Mouse (Mus musculus): ENCODE data around the gene Gm7534.
"Not testable (repeated sequence)": the region's sequence is repeated elsewhere in the genome, so short reads cannot be mapped to it uniquely, and the experiment has no call there.

The Gm7534 gene

DNA sequence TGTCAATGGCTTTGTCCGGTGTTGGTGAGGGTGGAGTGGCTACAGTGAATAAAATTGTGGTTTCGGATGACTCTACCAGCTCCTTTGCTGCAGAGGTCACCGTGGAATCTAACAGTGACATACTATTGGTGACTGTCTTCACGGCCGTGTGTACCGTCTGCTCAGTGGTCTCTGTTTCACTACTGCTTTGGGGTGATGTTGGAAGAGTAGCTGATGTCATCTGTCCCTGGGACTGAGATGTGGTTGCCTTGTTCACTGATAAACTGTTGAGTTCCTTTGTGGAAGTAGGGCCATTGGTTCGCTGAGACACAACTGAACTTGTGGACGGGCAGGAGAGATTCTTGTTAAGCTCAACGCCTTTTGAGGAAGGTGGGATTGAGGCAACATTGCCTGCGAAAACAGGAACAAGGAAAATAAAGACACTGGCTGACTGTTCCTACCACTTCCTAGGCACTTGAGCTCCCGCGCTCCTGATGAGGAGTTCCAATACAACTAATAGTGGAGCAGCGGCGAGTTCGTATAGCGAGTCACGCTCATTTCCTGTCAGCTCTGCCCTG, 614 bp upstream of the Gm7534 start:
- DNase-seq (ENCODE audit: low spot score) = no peak

- no peak for DNase-seq (ENCODE audit: low spot score)
Measured at GRCm38 (mm10) chr4:134199371-134199770, 3.4 kb downstream of the Gm7534 start.

DNA sequence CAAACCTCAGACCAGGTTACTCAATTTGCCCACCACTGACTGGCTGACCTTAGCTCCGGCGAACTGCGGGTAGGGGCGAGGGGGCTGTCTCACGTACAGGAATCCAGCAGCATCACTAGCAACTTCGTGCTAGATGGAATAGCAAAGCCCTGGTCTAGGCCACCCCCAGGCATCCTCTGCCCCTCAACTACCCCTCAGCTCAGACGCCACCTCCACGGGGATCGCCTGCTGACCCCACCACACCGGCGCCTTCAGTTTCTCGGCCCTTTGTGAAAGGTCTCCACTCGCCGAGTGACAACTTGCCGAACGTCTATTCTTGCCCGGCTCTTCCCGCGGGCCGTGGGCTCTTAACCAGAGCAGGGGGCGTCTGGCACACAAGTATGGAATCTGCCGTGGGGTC, 16.5 kb downstream of the Gm7534 start:
- no peak for DNase-seq (ENCODE audit: low spot score)

DNA sequence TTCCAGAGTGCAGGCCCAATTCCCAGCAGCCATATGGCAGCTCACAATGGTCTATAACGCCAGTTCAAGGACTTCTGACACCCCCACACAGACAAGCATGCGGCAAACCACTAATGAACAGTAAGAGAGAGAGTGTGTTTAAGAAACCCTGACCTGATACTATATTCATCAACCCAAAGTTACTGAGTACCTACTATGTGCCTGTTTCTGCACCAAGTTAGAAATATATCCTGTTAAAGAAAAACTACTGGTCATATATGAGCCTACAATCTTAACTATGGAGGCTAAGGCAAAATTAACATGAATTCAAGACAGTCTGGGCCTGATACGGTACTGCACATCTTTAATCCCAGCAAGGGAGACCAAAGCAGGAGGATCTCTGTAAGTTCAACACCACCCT, 17.2 kb downstream of the Gm7534 start:
- DNase-seq (ENCODE audit: low spot score) = no peak

GRCm38 (mm10) chr4:134183711-134184110, 19.1 kb downstream of the Gm7534 start:
- DNase-seq (ENCODE audit: low spot score) = no peak

GRCm38 (mm10) chr4:134181825-134182224, 21.0 kb downstream of the Gm7534 start:
- DNase-seq (ENCODE audit: low spot score) = no peak

GRCm38 (mm10) chr4:134181112-134181511, 21.7 kb downstream of the Gm7534 start:
- no peak for DNase-seq (ENCODE audit: low spot score)

- no peak for DNase-seq (ENCODE audit: low spot score)
Measured at GRCm38 (mm10) chr4:134172391-134172790, 30.4 kb downstream of the Gm7534 start.

- no peak for DNase-seq (ENCODE audit: low spot score)
Measured at GRCm38 (mm10) chr4:134166906-134167305, 35.9 kb downstream of the Gm7534 start.

- no peak for DNase-seq (ENCODE audit: low spot score)
Measured at GRCm38 (mm10) chr4:134165548-134166465, 37.0 kb downstream of the Gm7534 start.

DNA sequence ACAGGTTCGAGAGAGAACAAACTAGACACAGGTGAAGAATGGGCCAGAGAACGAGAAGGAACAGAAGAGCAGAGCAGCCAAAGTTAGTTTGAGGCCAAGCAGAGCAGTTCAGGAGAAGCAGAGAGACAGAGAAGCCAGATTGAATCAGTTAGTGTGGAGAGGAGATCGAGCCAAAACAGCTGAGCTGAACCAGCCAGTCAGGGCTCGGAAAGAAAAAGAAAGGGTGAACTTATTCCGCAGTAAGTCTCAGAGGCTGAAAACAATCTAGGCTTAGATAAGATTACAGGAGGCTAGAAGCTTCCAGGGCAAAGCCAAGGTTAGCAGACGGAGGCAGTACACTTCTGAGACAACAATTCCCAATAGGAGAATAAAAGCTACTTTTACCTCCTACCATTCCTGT, 37.8 kb downstream of the Gm7534 start:
- no peak for DNase-seq (ENCODE audit: low spot score)

DNA sequence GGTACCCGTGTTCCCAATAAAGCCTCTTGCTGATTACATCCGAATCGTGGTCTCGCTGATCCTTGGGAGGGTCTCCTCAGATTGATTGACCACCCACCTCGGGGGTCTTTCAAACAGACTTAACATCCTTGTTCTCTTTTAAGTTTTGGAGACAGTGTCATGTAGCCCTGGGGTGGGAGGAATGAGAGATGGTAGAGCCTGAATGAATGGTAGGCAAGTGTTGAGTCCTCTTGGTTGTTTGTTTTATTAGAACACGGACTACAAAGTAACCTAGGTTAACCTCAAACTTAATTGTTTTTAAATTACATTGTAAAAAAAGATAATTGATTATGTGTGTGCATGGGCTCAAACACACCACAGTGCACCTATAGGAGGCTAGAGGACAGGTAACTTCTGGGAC, 38.2 kb downstream of the Gm7534 start:
- no peak for DNase-seq (ENCODE audit: low spot score)

GRCm38 (mm10) chr4:134160071-134160470, 42.7 kb downstream of the Gm7534 start:
- DNase-seq (ENCODE audit: low spot score) = not testable (repeated sequence)

DNA sequence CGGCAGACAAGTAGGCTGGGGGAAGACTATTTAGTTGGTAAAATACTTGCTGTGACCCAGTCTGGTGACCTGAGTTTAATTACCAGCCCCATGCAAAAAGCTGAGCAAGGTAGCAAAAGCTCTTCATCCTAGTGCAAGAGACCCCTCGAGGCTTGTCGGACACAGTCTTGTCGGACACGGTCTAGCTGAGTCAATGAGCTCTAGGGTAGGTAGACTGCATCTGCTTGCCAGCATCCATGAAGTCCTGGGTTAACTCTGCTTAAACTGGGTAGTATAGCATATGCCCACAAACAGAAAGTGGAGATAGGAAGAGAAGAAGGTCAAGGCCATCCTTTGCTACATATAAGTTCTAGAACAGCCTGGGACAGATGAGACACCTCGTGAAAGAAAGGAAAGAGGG, 44.0 kb downstream of the Gm7534 start:
- DNase-seq (ENCODE audit: low spot score) = no peak

DNA sequence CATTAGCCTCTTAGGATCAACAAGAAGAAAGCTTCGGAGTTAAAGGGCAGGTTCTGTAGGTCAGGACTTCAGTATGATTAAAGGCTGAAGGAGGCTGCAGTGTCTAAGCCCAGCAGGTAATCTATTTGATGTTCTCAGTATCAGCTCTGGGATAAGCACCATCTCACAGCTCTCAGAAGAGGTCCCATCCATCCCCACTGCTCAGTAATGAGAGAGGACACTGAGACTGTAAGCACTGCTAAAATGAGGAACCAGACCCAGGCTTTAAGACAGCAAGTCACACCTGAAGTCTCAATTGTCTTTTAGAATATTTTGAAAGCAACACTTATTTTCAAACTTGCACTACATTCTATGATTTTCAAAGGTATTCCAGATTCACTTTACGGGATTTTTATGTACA, 45.2 kb downstream of the Gm7534 start:
- no peak for DNase-seq (ENCODE audit: low spot score)

GRCm38 (mm10) chr4:134156744-134157143, 46.1 kb downstream of the Gm7534 start:
- DNase-seq (ENCODE audit: low spot score) = no peak

DNA sequence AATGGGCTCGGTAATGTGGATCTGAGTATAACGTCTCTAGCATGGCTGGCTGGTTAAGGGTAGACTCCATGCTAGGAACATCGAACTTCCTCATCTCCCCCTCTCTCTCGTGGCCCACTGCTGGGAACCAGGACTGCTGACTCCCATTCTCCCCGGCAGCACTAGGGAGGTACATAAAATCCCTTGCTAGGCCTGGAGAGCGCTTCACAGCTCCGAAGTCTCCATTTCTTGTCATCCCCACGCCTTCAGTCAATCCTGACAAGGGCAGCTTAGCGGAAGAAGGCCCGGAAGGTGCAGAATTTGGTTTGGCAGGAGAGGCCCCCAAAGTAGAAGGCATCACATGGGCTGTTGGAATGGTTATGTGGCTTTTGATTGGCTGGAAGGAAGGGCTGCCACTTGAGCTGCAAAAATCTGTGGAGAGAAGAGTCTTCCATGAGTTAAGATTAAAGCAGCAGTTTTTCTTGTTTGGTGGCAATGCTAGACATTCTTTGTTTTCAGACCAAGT, 46.8 kb downstream of the Gm7534 start:
- DNase-seq (ENCODE audit: low spot score) = no peak

GRCm38 (mm10) chr4:134155531-134155930, 47.3 kb downstream of the Gm7534 start:
- DNase-seq (ENCODE audit: low spot score) = no peak

DNA sequence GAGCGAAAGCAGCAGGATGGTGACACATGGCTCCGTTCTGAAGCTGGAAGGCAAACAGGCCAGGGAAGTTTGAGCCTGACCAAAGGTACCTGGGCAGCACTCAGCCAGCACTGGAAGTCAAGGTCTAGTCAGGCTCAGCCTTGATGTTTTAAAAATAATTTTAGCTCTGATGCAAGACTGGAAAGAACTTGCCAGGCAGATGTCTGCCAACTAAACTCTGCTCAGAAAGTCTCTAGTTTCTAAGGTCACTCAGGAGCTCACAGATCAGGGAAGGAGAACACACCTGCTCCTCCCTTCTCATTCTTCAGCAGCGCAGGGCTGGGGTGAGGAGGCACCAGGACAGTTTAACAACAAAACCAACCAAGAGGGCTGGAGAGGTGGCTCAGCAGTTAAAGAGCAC, 48.5 kb downstream of the Gm7534 start:
- no peak for DNase-seq (ENCODE audit: low spot score)

DNA sequence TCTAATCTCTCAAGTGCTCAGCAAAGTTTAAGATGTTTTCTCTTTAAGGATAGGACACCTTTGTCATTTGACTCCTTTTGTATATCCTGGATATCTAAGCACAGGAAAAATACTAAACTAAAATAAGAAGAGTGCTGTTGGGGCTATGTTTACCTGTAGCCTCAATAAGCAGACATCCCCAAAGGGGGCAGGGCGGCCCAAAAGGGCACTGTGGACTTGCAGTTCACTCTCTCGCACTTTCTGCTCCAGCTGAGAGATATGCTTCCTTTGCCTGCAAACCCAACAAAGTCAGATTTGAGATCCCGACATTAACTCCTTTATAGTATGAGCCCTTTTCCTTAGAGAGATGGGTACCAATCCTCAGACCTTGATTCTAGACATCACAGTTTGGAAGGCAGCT, 49.1 kb downstream of the Gm7534 start:
- DNase-seq (ENCODE audit: low spot score) = no peak

DNA sequence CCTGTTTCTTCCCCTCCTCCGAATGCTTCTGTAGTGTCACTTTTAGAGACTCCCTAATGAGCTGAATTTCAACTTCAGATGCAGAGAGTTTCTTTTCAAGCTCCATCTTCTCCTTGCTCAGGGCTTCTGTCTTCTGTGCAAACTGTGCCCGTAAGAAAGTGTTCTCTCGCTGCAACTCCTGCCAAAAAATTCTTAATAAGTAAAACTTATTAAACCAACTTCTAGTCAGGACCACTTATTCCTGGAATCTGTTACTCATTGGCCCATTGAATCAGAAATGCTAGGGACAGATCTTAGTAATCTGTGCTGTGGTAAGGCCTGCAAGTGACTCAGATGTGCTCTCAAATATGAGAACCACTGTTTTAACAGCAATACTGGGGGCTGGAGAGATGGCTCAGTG, 50.7 kb downstream of the Gm7534 start:
- DNase-seq (ENCODE audit: low spot score) = no peak

DNA sequence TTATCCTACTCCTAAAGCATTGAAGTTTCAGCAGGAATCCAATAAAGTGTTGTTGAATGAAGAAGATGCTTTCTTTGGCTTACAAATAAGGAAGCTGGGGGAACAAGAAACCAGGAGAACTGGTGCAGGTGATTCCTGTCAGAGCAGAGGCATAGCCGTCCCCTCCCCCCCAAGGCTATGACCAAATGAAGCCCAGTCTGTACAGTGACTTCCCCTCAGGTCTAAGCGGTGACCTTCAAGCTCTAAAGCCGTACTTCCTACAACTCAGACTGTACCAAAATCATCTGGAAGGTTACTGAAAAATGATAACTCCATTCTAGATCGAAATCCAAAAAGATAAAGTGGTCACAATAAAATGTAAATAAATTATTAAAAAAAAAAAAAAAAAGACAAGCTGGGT, 53.4 kb downstream of the Gm7534 start:
- DNase-seq (ENCODE audit: low spot score) = no peak

DNA sequence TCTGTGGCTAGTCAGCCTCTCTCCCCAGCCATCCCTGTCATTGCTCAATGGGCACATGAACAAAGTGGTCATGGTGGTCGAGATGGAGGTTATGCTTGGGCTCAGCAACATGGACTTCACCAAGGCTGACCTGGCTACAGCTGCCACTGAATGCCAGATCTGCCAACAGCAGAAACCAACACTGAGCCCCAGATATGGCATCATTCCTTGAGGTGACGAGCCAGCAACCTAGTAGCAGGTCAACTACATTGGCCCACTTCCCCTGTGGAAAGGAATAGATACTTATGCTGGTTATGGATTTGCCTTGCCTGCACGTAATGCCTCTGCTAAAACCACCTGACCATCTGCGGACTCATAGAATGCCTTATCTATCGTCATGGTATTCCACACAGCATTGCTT, 58.5 kb downstream of the Gm7534 start:
- DNase-seq (ENCODE audit: low spot score) = not testable (repeated sequence)
